Mouse (Mus musculus): ENCODE results near the gene Nectin1.

Nectin1 gene

DNA sequence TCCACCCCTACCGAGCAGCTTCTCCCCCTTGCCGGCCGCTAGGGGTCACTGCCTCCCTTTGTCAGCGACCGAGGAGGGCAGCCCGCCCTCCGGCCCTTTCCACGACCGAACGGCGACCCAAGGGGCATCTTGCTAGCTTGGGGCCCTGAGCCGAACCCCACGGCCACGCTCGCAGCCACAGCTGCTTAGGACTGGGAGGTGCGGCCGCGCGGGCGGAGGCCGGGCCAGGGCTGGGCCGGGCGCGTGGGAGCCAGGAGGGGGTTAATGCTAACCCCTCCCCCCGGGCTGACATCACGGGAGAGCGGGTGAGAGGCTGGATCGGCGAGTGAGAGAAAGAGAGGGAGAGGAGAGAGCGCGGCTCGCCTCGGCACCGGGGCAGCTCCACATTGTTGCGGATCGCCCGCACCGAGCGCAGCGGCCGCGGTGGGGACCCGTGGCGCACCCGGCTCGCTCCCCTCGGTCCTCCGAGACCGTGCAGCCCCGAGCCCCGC is at the start of gene Nectin1:
Gene Nectin1 (plus strand): TSS at position 338 of the 491 bp plus-strand sequence.
- DNase-seq (ENCODE audit: extremely low read depth, low read depth, low spot score), result no peak

DNA sequence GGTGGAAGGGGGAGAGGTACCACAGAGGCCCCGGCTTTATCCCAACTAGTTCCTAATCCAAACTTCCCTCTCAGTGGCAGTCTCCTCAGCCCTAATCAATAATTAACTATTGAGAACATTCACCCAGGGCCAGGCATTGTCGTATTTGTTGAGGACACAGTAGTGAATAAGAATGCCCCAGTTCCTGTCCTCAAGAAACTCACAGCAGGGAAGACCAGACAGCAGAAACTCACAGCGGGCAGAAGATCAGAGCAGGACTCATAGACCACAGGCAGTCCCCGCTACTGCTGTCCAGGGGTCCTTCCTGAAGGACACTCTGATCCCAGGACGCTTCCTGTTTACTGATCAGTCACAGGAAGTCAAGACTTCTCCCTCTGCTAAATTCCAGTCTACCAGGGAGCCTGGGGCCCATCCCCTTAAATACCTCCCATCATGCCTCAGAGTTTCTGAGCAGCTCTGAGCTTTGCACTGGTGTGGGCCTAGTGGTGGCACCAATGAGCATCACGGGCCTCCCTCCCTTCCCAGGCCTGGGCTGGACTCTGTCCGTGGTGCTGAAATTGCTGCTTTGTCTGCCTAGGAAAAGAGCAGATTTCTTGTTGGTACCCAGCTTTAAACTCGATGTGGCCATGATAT is 45.6 kb upstream of the Nectin1 start:
- DNase-seq (ENCODE audit: extremely low read depth, low read depth, low spot score), result no peak

DNA sequence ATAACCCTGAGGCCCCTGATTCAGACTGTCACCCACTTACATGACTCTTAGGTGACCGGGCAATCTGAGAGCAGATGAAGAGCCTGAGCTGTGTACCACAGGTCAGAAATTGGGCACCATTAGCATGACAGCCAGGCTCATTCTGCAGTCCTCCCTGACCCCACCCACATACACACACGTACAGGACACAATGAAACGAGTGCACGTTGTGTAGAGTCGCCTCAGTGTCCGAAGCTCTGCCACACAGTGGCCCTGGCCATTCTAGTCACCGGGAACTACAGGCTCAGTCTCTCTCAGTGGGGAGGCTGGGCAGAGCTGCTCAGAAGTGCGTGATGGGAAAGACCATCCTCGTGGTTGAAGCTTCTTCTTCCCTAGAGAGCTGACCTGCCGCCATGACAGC is 44.9 kb upstream of the Nectin1 start:
- no peak for DNase-seq (ENCODE audit: extremely low read depth, low read depth, low spot score)

DNA sequence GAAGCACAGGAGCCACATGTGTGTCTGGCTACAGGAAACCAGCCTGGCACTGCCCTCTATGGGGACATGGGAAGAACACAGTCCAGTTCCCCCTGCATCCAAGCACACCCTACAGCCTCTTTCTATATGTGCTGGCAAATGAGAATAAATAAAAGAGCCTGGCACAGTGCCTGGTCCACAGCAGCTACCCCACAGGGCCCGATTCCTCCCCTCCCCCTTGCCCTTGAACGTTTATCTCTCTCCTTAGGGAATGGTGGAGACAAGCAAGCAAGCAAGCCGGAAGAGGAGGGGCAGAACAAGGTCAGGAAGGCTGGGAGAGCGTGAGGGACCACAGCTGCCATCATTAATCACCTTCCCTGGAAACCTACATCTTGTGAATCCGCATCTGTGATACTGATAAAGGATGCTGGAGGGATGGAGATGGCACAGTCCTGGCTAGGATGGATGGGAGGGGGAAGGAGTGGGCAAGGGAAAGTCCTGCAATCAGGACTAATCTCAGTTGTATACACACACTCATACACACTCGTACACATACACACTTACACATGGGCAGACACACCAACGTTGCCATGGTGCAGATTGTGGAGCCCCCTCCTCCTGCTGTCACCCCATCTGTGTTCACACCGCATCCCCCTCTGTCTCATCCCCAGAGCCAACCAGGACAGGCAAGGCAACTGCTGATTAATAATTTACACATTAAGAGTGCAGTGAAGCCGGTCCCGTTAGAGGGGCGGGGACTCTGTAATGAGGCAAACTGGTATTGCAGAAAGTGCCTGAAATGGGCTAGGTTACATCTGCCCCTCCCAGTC is 44.2 kb upstream of the Nectin1 start:
- DNase-seq (ENCODE audit: extremely low read depth, low read depth, low spot score), result no peak

DNA sequence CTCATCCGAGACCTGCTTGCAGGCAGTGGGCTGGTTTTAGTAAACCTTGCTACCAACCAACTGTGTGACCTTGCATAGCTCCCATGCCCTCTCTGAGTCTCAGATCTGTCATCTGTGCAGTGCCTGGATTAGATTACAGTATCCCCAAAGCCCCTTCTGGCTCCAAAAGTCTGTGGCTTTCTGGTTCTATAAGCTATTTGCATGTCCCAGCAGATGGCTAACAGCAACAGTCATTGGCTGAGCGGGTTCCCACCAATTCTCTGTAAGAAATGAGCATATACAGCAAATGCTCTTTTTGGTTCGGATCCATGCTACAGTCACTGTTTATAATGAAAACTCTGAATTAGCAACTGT is 43.6 kb upstream of the Nectin1 start:
- no peak for DNase-seq (ENCODE audit: extremely low read depth, low read depth, low spot score)

DNA sequence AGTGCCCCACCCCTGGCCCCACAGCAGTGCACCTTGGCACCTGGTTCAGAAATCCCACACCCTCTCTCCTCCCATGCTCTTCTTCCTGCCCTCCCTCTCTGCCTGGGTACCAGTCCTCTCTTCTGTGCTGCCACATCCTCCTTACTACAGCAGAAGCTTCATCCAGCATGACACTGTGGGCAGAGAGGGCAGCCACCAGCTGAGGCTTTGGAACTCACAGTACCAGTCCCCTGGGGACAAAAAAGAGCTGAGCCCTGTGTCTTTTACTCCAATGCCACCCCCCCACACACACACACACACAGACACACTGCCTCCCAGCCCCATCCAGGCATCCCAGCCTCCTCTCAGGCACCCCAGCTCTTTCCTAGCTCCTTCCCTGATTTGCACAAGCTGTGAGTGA is 42.0 kb upstream of the Nectin1 start:
- no peak for DNase-seq (ENCODE audit: extremely low read depth, low read depth, low spot score)

DNA sequence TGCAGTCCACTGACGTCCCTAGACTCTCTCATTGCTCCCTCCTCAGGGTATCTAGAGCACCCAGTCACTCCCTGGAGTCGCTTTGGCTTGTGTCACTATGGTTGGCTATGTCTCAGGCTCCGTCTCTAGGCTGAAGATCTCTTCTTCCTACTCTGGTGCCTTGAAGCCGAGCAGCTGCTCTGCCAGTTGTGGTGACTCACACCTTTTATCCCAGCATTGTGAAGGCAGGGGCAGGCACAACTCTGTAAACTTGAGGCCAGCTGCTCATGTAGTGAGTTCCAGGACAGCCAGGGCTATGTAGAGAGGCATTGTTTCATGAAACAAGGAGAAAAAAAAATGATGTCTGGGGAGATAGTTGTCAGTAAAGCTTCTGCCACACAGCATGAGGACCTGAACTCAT is 36.2 kb upstream of the Nectin1 start:
- no peak for DNase-seq (ENCODE audit: extremely low read depth, low read depth, low spot score)

DNA sequence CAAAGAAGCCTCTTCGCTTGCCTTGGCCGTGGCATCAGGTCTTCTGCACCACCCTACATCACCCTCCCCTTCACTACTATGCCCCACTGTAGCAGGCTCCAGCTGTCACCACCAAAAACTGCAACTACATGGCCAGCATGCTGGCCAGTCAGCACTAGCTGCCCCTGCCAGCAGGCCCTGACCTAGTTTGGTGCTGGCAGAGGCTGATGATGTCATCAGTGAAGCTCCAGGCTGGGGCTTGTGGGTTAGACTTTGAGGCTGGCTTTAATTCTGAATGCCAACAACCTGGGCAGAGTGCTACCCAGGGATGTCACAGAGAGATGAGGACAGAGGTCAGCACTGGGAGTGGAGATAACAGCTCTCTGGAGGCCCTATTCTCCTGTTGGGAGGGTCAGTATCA is 35.1 kb upstream of the Nectin1 start:
- no peak for DNase-seq (ENCODE audit: extremely low read depth, low read depth, low spot score)

DNA sequence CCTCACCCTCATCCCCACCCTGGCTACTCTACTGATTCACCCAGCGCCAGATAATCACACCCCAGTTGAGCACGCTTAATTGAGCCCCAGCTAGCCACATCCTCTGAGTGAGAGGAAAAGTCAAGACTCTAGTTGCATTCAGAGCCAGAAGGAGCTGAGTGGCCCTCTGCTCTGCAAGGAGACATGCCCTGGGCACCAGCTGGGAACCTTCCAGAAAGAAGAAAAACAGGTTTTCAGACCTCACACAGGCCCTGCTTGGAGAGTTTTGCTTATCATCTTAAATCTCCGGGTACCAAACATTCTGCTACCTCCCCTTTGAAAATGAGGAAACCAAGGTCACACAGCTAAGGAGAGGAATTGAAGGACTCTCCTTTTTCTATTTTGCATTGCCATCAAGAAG is 30.4 kb upstream of the Nectin1 start:
- no peak for DNase-seq (ENCODE audit: extremely low read depth, low read depth, low spot score)

DNA sequence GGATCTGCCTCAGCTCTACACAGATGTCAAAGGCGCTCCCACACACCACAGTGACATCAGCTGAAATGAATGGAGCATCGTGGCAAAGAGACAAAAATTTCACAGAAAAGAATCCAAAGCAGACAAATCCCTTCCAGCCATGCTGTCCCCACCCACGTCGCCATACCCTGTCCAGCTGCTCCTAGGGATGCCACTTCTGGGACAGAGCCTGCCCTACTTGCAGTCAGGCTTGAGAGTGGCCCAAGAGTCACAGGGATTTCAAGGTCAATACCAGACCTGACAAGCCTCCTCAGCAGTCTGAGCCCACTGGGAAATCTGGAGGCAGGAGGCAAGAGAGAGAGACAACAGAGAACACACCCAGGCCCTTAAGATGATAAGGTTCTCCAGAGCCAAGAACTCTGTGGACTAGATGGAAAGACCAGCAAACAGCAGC is 24.4 kb upstream of the Nectin1 start:
- DNase-seq (ENCODE audit: extremely low read depth, low read depth, low spot score), result no peak

DNA sequence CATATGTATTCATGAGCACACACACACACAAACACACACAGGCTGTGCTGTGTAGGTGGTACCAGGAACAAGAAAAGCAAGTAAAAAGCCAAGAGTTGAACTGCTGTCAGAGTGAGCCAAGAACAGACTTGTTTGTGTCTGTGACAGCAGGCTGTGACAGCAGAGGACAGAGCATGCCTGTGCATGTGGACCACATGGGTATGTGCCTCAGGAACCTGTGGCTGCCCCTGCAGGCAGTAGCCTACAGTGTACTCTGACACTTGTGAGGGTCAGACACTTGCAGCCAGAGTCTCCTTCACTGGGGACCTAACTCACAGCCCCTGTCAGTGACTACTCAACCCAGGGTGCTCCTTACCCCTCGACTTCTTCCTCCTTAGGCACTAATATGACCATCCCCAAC is 23.7 kb upstream of the Nectin1 start:
- DNase-seq (ENCODE audit: extremely low read depth, low read depth, low spot score), result no peak

DNA sequence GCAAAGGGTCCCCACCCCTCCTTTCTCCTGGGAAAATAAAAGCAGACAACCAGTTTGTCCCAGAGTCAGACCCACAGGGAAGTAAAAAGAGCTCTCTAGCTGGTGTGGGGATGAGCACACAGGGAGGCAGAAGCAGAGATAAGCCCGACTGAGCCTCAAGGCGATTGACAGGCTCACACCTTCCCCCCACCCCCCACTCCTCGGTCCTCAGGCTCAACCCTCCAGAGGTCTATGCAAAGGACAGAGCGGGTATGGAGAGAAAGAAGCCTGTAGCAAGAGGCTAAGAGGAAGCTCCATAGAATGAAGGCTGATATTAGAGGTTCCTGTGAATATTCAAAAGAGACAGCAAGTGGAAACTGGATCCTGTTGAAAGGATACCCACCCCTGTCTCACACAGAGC is 19.7 kb upstream of the Nectin1 start:
- DNase-seq (ENCODE audit: extremely low read depth, low read depth, low spot score), result no peak

DNA sequence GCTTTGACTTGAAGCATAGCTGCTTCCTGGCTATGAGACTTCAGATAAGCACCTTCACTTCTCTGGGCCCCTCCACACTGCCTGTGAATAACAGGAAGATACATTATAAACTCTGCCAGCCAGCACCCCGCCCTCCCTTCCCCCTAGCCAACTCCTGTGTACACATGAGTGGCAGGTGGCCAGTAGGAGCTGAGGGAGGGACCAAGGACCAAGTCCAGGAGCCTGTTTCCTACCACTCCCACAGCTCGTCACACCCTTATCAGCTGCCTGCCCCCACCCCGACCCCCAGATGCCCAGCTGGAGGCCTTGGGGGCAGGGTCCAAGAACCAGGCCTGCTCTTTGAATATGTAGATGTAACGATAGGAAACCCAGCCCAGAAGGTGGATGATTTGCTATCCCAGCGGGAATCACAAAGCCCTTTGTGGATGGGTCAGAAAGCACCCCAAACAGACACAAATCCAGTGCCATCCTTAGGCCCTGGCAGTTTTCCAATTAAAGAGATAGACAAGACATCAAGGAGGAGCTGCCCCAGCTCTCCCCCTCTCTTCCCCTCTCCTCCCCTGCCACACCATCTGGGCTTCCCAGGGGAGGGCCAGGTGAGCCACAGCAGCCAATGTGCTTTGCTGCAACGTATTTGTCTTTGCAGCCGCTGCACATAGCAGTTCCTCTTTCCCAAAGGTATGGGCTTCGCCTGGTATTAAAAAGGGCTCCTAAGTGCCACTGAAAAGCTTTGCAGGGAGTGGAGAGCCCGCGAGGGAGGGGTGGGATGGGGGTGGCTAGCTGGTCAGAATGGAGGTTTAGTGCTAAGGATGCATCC is 14.1 kb upstream of the Nectin1 start:
- DNase-seq (ENCODE audit: extremely low read depth, low read depth, low spot score), result no peak

DNA sequence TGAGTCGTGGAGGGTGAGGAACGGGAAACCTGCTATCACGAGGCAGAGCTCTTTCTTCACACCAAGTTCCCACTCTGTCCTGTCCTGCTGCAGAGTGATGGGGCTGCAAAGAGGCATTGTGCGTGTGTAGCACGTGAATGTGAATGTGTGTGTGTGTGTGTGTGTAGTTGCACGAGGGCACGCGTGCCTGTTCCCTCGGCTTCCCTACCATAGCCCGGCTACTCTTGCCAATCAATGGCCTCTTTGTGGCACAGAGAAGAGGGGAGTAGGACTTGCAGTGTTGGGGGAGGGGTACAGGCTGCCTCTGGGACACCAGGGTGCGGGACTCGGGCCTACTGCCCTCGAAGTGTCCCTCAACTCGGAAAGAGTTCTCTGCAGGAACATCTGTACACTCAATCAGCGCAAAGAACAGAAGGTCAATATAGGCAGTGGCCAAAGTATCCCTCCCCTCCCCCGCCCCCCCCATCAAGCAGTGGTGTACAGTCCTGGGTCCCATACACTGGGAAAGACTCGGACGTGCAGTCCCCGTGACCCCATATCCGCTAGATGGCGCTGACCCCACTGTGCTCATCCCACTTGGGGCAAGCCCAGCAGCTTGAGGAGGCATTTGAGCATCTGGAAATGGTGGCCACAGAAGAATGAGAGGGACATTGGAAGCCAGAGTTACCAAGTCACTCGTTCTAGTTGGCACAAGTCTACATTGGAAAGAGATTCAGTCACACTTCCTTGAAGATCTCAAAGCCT is 13.3 kb upstream of the Nectin1 start:
- DNase-seq (ENCODE audit: extremely low read depth, low read depth, low spot score), result no peak

DNA sequence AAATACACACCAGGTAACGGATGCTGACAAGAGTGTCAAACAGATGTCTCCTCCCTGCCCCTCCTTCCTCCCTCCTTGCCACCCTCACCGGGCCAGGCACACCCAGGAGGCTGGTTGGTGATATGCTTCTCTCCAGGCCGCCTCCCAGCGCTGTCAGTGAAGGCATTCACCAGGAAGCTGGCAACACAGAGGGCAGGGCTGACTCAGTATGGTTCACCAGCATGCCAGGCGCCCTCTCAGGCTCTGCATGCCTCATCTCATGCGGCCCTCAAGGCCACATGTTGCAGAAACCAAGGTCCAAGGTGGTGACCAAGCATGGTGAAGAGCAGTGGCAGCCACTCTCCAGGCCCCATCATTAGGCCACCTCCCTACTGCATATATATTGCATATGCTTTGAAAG is 11.9 kb upstream of the Nectin1 start:
- no peak for DNase-seq (ENCODE audit: extremely low read depth, low read depth, low spot score)

DNA sequence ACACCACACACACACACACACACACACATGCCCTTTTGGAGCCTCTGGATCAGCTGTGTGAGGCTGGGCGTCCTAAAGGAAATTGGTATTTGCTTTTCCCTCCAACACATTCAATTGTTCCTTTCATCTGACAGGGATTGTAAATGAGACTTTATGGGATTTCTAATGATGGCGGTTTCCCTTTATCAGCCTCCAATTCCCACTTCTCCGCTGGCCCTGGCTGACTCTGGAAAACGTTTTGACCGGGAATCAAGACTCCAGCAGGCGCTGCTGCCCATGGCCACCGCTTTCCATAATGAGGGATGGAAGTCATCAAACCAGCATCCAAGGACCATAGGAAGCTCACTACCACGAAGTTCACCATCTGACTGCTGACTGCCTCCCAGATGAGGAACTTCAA is 11.1 kb upstream of the Nectin1 start:
- no peak for DNase-seq (ENCODE audit: extremely low read depth, low read depth, low spot score)

DNA sequence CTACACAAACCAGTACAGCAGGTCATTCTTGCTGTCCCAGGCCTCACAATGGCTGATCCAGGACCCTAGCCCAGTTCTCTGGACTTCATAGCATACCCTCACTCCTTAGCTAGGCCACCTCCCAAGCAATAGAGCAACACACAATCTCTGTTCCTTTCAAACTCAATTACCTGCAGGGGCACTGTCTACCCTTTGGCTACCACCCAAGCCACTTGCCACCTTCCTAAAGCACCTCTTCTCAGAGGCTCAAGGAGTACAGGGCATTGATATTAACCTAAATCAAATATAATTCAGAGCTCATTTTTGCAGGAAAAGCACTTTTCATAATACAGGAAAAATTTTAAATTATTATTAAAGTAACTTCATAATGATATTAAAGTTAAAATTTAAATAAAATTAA is 8.8 kb upstream of the Nectin1 start:
- no peak for DNase-seq (ENCODE audit: extremely low read depth, low read depth, low spot score)

DNA sequence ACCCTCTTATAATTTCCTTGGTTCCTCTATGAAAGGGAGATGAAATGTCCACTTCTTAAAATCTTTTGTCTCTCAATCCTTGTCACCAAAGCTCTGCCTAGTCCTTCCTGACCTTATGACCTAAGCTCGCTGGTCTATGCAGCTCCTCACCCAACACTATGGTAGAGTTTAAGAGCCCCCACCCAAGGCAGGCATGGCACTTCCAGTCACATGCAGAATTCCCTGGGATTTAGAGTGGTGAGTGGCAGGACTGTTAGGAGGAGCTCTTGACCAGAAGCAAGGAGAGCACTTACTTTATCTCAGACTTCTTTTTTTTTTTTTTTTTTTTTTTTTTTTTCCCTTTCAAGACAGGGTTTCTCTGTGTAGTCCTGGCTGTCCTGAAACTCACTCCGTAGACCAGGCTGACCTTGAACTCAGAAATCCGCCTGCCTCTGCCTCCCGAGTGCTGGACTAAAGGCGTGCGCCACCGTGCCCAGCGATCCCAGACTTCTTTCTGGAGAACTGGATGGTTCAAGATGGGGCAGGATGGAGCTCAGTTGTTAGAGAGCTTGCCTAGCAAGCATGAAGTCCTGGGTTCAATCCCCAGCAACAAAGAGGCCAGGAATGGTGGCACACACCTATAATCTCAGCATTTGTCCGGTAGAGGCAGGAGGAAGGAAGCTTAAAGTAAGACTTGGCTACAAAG is 7.6 kb upstream of the Nectin1 start:
- no peak for DNase-seq (ENCODE audit: extremely low read depth, low read depth, low spot score)

DNA sequence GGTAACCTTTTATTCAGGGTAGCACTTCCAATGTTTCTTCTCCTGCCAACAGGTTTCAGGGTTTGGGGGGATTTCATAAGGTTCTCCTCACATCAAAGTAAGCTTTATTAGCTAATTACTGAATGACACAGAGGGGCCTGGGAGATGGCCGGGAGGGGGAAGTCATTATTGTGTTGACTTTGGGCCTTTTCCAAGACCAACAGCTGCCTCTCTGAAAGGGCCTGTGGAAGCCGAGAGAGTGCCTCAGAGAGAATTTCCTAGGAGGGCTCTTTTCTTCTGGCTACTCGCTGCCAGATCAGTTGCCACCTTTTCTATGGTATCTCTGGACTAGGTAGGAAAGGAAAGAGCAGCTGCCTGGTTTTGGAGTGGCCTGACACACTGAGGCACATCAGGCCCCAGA is 6.5 kb upstream of the Nectin1 start:
- DNase-seq (ENCODE audit: extremely low read depth, low read depth, low spot score), result no peak

DNA sequence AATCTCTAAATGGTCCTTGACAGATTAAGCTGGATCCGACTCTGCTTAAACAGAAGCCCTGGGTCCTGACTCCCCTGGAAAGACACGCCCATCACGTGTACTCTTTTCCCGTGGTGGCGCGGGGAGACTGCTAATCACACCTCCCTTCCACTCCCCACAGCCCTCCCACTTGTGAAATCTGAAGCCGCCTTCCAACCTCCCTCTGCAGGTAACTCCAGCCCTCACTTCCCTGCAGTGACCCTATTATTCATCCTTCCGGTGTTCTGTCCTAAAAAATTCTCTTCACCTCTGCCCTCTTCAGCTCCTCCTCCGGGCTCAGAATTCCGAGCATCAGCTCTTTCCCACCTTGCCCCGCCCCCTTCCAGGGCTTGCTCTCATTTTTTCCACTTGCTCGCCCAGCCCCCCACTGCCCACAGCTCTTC is 5.9 kb upstream of the Nectin1 start:
- DNase-seq (ENCODE audit: extremely low read depth, low read depth, low spot score), result no peak

Data from fat pad, adult 2 months (tissue).